Mouse (Mus musculus): ENCODE measurements around the gene Mrpl44.
A peak's percentile ranks its signal among the peaks of the same experiment; 100 is the strongest.

Gene Mrpl44

DNA sequence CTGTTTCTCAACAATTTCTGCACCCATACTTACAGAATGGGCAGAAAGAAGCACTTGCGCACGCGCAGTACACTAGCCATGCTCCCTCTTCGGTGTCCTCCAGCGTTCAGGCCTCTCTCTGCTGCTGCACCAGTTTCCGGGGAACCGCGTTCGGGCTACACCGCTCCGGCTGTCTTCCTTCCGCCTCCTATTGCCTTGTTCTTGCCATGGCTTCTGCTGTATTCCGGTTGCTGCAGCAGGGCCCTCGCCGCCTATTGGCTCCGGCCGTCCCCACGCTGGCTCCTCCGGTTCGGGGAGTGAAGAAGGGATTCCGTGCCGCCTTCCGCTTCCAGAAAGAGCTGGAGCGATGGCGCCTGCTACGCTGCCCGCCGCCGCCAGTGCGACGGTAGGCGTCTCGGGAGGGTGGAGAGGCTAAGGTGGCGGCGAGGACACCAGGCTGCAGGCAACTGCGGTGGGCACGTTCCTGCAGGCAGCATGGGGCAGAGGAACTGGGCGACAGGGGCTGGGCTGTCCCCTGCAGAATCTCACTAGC, at the start of gene Mrpl44, which contains the start of gene Wdfy1:
TSS of gene Mrpl44 (plus strand) at position 92 of the 532 bp plus-strand sequence.
TSS of gene Wdfy1 (minus strand) at position 217 of the 532 bp plus-strand sequence.
- DNase-seq (ENCODE audit: low spot score in 2 of 2): peak; percentile 99 to 100

DNA sequence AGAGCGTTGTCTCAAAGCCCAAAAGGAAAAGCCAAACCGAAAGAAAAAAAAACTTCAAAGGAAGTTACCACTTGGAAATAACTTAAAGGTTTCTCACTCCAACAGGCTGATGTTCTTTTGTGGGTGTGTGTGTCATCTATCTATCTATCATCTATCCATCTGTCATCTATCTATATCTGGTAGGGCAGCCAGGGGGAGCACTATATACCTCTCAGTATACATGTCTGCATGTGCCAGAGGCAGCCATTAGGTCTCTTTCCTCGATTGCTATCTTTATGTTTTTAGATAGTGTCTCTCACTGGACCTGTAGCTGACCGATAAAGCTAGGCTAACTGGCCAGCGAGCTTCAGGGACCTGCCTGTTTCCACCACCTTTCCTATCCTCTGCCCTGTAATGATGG, 41.0 kb upstream of the Mrpl44 start:
- no peak for DNase-seq (ENCODE audit: low spot score in 2 of 2)

DNA sequence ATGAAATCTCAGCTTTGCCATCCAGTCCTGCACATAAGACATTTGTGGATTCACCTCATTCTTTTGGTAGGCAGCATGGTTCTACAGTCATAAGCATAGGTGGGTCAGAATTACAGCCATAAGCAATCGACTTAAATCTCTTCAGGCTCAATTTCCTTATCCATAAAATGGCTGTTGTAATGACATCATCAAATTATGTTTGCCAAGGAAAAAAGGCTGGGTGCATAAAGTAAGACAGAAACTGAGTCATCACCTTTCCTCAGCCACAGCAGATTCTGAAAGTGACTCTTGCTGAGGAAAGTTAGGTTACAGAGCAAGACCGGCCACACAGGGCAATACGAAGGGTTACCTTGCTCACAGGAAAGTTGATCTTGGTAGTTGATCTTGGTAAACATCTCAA, 39.4 kb upstream of the Mrpl44 start:
- no peak for DNase-seq (ENCODE audit: low spot score in 2 of 2)

DNA sequence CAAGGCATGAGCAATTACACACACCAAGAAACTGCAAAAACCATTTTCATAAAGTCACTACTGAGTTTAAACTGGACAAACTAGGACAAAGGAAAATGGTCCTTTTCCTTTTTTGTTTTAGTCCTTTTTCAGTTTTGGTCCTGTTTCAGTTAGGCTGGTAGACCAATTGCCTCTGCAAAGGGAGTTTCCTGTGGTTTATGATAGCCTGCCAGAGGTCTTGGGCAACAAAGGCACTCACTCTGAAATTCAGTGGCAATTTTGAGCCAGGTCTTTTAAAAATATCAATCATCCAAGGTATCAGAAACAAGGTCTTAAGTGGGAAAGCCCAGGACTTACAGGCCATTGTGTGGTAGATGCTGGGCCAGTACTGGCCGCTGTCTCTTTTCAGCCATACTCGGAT, 36.1 kb upstream of the Mrpl44 start:
- DNase-seq (ENCODE audit: low spot score in 2 of 2): no peak

DNA sequence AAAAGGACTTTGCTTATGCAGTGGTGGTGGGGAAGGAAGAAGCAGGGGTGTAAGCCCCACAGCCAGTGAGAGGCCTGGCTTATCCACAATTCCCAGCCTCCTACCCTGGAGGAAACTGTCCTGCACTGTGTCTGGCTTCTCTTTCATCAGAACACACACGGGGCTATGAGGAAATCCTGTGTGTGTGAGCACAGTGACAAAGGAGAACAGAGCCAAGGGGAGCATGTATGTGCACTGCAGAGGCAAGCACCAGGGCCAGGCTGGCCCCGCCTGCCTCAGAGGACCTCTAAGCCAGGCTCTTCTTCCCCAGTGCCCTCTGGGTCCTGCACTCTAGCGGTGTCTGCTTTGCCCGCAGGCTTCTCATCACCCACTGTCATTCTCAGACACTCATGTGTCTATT, 34.8 kb upstream of the Mrpl44 start:
- DNase-seq (ENCODE audit: low spot score in 2 of 2): no peak

DNA sequence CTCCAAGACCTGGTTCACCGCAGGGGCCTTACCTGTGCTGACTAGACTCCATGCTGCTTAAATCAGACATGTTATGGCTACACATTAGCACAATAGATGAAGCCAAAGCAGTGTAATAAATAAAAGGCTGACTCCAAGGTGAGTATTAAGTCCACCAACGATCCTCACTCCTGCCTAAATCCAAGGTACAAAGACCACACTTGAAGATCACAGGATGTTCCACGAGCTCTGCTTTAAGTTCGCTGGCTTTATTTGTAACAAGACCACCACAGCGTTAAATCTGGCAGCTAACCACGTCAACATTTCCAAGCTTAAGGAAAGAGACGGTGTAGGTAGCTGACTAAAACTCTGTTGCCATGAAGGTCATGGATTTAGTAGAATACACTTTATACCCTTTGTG, 32.9 kb upstream of the Mrpl44 start:
- DNase-seq (ENCODE audit: low spot score in 2 of 2): no peak

DNA sequence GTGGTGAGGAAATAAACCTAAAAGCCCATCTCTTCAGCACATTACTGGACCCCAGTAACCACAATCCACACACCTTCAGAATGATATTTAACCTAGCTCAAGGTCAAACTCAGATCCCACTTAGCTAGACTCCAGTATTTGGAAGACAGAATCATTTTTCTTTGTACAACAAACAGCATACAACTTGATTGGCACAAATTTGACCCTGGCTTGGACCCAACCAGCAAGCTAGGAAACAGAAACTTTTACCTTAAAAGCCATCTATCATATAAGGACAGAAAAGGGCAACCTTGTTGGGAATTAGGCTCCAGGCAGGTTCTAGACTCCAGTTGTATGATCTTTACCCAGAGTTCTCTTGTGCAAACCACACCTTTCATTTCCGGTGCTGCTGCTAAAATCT, 32.4 kb upstream of the Mrpl44 start:
- DNase-seq (ENCODE audit: low spot score in 2 of 2): no peak

DNA sequence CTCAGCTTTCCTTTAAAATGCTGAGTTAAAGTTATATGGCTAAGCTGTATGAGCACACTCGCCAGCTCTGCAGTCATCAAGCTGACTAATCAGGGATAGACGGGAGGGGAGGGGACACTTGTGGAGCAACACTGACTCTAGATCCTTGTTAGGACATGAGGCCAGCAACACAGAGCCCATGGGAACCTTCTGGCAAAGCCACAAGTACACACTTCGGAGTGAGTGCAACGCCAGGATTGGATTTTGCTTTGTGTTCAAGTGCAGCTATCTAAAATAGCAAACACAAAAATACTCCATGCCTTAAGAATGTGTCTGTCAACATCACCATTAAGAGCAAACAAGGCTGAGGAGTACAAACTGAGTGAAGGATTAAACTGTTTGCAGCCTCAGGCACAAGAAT, 29.8 kb upstream of the Mrpl44 start:
- no peak for DNase-seq (ENCODE audit: low spot score in 2 of 2)

DNA sequence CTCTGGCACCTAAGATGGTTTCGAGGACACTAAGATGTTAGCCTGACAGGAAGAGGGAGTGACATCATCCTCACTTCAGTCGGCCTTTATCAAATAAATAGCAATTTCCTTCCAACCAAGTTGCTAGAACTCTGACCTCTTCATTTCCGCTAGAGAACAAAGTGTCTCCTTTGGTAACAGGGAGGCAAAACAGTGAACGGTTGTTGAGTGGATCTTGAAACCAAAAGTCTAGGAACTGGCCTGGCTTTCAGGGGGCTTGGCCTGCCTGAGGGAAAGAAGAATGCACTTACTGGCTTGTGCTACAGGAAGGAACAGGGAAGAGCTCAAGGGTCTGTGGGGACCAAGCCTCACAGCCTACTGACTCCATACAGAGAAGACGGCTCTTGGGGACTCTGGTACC, 24.6 kb upstream of the Mrpl44 start:
- no peak for DNase-seq (ENCODE audit: low spot score in 2 of 2)

DNA sequence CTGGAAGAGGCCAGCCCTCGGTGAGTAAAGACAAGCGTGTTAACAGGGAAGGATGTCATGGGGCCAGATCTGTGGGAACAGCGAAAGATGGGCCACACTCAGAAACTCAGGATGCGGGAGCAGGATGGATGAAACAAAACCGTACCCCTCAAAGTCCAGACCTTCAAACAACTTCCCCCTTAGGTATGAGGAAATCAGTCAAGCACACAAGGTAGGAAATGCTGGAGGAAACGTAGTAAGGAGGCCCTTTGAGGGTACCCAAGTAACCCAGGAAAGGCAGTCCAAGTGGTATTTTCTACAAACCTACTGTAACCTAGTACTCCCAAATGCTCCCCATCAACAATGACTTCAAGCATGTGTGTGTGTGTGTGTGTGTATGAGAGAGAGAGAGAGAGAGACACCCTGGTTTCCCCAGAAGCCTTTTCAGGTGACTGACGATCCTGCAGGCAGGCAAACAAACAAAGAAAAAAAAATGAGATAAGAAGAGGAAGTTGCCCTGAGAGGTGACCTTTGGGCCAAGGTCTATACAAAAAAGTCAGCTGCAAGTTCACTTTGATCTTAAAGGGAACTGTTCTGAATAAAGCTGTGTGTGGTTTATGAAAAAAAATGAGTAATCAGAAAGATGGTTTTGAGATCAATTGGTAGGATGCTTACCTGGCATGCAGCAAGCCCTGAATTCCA, 23.7 kb upstream of the Mrpl44 start:
- no peak for DNase-seq (ENCODE audit: low spot score in 2 of 2)

DNA sequence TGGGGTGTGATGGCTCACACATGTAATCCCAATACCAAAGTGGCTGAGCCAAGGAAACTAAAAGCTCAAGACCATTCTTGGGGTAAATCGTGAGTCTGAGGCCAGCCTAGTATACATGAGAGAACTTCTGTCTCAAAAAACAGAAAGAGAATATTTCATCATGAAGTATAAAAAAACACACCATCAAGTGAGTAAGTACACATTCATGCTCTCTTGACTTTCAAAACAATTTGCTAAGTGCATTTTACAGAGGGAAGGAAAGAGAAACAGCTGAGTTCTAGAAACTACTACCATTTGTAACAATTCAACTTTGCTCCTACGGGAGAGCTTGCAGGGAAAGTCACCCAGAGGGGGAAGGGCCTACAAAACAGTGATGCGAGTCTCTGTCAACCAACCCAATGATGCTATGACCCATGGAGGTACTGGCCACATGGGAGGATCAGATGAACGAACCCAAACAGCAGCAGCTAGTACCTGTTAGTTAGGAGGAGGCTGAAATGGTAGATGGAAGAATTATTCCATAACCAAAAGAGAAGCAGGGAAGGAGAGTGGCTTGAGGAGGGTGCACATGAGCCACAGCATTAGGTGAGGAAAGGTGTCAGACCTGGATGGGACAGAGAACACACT, 23.0 kb upstream of the Mrpl44 start:
- no peak for DNase-seq (ENCODE audit: low spot score in 2 of 2)

DNA sequence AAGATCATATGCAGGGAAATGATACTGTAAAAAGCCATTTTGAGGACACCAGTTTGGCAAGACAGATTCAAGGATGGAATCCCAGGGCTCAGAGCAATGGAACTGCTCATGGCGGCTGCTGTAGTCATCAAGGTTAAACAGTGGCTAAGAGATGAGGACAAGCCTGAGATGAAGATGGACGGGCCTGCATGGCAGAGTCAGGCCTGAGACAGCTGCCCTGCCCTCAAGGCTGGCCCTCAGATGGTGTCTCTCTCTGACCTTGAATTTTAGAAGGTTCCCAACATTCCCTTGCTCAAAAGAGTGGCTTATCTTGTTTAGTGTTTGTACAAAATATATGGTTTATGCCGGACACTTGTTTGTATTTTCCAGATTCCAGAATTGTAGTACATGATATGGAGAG, 22.4 kb upstream of the Mrpl44 start:
- no peak for DNase-seq (ENCODE audit: low spot score in 2 of 2)

DNA sequence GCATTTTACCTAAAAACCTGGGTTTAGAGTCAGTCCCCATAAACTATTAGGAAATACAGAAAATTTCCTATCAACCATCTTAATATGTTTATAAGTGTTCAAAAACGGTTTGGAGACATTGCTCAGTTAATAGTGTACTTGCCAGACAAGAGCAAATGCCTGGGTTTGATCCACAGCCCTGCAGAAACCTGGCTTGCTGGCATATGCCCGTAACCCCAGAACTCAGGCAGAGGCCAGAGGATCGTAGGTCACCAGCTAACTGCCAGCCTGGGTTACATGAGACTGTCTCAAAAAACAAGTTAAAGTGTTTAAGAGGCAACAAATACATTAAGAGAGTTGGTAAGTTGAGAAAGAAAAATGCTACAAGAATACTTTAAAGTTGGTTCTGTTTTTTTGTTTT, 20.9 kb upstream of the Mrpl44 start:
- DNase-seq (ENCODE audit: low spot score in 2 of 2): no peak

DNA sequence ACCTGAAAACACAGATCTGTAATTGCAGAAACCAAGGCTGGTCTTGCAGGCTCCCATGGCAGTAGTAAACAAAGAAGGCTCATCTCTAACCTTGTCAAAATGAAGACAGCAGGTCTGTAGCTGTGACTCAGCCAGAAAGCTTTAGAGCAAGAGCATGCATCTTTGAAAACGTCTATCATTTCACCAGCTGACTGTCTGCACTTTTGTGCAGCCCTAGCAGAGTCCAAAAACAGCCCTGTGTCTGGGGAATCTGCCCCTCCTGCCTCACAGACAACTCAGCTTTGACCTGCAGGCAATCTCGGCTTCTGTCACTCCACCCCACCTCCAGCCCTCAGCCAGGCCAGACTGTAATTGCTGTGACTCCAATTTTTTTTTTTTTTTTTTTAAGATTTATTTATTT, 20.4 kb upstream of the Mrpl44 start:
- no peak for DNase-seq (ENCODE audit: low spot score in 2 of 2)

DNA sequence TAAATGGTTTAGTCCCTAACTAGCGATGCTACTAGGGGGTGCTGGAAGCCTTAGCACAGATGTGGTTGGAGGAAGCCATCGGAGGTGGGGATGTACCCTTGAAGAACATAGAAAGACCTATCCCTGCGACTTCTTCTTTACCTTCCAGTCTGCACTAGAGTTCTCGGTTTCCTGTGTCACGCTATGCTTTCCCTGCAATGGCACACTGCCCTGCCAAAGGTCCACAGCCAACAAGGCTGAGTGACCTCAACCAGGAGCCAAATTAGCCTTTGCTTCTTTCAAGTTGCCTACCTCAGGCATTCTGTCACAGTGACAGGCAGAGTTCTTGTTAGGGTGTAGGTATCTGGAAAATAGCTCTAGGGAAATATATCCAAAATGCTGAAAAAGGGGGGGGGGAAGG, 19.4 kb upstream of the Mrpl44 start:
- no peak for DNase-seq (ENCODE audit: low spot score in 2 of 2)

DNA sequence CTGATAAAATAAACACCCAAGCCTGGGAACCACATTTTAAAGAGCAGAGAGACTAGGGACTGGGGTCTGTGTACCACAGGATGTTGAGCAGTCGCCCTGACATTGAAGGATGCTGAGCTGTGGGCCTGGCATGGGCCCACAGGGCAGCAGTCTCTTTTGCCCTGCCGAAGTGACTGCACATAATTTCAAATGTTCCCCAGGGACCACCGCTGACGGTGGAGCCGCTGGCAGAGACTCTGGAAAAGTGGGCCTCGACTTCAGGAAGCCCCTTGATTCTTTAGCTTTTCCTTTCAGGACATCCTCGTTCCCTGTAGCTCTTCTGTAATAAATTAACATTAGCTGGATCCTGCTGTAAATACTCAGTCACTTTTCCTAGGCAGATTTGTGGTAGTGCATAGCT, 18.7 kb upstream of the Mrpl44 start:
- no peak for DNase-seq (ENCODE audit: low spot score in 2 of 2)

DNA sequence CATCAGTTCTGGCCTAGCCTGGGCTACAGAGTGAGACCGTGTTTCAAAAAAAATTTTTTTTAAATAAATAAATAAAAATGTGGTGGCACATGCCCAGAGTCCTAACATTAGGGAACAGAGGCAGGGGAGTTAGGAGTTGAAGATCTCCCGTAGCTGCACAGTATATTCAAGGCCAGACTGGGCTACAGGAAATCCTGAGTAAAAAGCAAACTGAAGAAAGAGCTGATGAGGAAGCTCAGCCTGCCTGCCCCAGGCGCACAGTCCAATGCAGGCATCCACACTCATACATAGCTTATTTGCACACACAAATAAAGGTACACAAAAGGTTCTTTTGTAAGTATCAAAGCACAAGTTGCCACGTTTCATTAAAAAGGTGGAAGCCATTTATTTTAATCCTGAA, 18.2 kb upstream of the Mrpl44 start:
- no peak for DNase-seq (ENCODE audit: low spot score in 2 of 2)

DNA sequence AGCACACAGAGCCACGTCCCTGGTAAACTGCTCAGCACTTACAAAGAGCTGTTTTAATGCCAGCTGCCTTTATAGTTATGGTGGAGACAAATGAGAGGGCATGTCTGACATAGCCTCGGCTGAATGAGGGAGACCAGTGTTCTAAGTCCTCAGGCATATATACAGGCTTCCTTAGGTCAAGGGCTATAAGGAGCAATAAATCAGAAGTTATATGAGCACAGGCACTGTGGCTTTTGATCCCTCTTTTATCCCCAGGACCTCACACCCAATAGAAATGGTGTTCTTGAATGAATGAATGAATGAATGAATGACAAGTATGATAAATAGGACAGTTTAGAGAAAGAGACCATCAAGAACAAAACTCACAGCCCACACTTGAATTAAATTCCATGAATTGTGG, 16.8 kb upstream of the Mrpl44 start:
- DNase-seq (ENCODE audit: low spot score in 2 of 2): no peak

DNA sequence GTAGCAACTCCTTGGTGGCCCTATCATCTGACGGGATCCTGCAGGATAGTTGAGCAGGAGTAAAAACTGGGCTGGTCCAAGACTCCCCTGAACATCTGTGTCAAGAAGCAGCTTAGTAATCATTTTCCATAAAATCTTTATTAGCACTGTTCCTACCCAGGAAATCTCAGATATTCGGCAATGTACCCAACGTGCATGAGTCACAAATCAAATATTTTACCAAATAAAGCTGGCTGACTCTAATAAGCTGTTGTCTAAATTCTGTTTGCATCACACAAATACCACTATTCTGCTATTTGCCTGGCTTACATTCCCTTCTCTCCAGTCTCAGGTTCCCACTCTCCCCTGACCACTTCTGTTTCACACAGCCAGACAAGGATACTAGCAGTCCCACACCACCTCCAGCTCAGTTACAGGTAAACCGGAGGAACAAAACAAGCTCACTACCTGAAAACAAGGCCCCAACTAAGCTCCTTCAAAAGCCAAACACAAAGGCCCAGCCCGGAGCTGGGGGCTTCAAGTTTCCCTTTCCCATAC, 16.3 kb upstream of the Mrpl44 start:
- DNase-seq (ENCODE audit: low spot score in 2 of 2): no peak

DNA sequence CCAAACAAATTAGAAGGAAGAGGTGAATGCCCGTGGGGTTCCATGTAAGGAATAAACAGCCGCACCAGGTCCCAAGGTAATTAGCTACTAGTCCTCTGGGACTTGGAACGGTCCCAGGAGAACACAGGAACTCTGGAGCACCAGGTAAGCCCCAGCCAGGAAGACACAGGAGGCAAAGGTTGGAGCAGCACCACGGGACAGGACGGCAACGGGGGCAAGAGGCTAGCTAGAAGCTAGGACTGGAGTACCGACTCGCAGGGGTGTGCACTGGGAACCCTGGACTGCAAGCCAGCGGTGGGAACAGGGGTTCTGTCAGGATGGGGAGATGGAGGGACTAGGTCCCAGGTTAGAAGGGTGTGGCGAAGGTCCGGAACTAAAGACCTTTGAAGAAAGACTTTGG, 15.2 kb upstream of the Mrpl44 start:
- no peak for DNase-seq (ENCODE audit: low spot score in 2 of 2)

DNA sequence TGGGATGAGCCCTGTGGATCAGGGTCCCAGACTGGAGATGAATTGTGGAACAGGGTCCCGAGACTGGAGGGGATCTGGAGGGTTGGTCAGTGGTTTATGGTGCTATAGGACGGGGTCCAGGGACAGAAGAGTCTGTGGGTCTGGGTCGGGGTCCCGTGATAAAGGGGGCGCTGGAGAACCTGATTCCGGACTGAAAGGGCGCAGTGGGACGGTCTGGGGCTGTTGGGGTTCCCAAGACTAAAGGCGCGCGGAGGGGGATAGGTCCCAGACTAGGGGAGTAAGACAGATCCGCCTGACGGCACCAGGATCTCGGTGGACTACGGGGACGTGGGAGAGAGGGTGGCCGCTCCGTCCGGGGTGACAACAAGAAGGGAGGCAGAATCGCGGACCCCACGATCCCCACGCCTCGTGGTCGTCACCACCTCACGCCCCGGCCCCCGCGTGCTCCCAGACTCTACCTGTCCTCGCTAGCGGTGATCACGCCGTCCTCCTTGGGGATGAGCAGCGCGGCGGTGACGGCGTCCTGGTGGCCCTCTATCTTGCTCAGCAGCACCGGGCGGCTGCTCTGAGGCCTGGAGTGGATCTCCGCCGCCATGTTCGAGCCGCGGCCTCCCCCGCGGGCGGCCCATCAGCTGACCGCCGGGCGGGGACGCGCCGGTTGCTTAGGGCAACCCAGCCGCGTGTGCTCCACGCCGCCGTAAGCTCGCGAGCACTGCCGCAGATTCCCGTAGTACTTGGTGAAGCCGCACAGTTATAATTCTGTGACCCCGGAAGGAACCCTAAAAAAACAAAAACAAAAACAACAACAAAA, 14.5 kb upstream of the Mrpl44 start:
- peak; percentile 75 to 81 for DNase-seq (ENCODE audit: low spot score in 2 of 2)

DNA sequence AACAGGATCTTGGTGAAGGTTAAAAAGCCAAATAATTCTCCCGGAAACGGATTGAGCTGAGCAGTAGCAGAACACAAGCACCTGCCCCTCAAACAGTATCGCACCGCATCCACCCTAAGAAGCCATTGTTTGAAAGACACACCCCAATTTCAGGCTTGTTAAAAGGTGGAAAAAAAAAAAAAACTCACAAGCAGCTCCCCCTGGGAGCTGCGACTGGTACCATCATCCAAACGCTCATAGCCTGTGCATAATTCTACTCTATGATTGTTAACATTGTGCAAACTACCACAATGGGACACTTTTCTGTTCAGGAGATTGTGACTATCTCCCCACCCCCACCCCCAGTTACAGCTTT, 13.9 kb upstream of the Mrpl44 start:
- DNase-seq (ENCODE audit: low spot score in 2 of 2): no peak
